Comparison of ENCODE assay signal across 14 mouse cellular contexts in genomic region chr11:119164375-119164774, GRCm38 (mm10).
"Had no signal": no experiment of that assay in that cellular context is flagged by ENCODE, and none has a peak within 500 bp of the region (broad histone marks: within the 10 kb centered on the region; RNA-seq: fewer than 3 reads in every experiment).

No protein-coding gene starts in this region.

- H3K4me1 ChIP-seq: liver, embryonic 12.5 days had no signal

- H3K4me3 ChIP-seq: kidney, embryonic 15.5 days; limb, embryonic 15.5 days; liver, embryonic 12.5 days; midbrain, embryonic 12.5 days; myocyte; neural tube, embryonic 15.5 days; stomach, embryonic 15.5 days had no signal

- H3K4me2 ChIP-seq: kidney, embryonic 15.5 days; limb, embryonic 15.5 days; liver, embryonic 12.5 days; midbrain, embryonic 12.5 days; neural tube, embryonic 15.5 days; stomach, embryonic 15.5 days had no signal

- H3K27me3 ChIP-seq: kidney, embryonic 15.5 days; limb, embryonic 15.5 days; liver, embryonic 12.5 days; midbrain, embryonic 12.5 days; neural tube, embryonic 15.5 days; stomach, embryonic 15.5 days had no signal

- H3K9me3 ChIP-seq: kidney, embryonic 15.5 days; limb, embryonic 15.5 days; liver, embryonic 12.5 days; midbrain, embryonic 12.5 days; neural tube, embryonic 15.5 days; stomach, embryonic 15.5 days had no signal

- H3K36me3 ChIP-seq: kidney, embryonic 15.5 days; limb, embryonic 15.5 days; liver, embryonic 12.5 days; midbrain, embryonic 12.5 days; neural tube, embryonic 15.5 days; stomach, embryonic 15.5 days had no signal

- DNase-seq: kidney, adult 2 months; kidney, postnatal 14 days; layer of hippocampus, adult 9-11 months; layer of hippocampus, postnatal 36 days; lung, postnatal 4 days; thymus, adult 2 months had no signal

- ATAC-seq: intestine, embryonic 16.5 days; liver, embryonic 12.5 days had no signal

- H3K9ac ChIP-seq: kidney, embryonic 15.5 days; limb, embryonic 15.5 days; liver, embryonic 12.5 days; midbrain, embryonic 12.5 days; neural tube, embryonic 15.5 days; stomach, embryonic 15.5 days had no signal

- H3K27ac ChIP-seq: kidney, embryonic 15.5 days; limb, embryonic 15.5 days; liver, embryonic 12.5 days; midbrain, embryonic 12.5 days; neural tube, embryonic 15.5 days; stomach, embryonic 15.5 days had no signal
